Mouse (Mus musculus) T-cell, adult 66 days (primary cell): ENCODE measurements around the gene Glipr1. TPM values are rescaled to one million over a fixed set of nuclear protein-coding genes. Genes with fewer than 3 reads are reported as not detected.

Source experiments
- total RNA-seq, 2 experiments: library from RNA; stranded (reverse); gene quantifications; 3 replicates in 1 of 2; 4 replicates in 1 of 2; pipeline ENCODE4 v1.2.4; 2023

Glipr1 gene
- 10 to 100 TPM; 49.3 to 64.4 TPM for total RNA-seq

DNA sequence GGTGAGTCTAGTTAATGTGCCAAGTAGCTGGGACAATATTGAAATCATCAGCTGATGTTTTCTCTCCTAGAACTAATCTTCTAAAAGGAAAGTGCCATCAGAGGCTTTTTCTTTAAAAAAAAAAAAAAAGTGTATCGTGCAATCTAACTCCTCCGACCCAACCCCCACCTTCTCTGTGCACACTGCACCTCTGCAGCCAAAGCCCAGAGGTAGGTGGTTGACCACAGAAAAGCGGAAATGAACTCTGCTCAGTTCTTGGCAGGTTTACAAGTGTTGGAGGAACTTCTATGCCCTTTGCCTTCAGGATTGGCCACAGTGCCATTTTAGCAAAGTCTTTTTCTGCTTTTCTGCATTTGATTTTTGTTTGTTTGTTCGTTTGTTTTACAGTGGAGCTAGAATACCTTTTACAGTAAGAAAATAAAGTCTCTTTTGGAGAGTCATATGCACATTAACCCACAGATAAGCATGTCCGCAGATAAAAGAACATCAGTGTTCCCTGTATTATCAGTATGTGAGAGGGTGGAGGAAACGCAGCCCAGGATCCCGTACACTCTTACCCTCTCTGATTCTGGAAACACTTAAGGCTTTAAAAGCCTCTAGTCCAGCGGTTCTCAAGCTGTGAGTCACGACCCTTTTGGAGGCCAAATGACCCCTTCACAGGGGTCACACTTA is at the start of gene Glipr1:
Gene Glipr1 (minus strand): TSS at position 88 of the 672 bp plus-strand sequence.

DNA sequence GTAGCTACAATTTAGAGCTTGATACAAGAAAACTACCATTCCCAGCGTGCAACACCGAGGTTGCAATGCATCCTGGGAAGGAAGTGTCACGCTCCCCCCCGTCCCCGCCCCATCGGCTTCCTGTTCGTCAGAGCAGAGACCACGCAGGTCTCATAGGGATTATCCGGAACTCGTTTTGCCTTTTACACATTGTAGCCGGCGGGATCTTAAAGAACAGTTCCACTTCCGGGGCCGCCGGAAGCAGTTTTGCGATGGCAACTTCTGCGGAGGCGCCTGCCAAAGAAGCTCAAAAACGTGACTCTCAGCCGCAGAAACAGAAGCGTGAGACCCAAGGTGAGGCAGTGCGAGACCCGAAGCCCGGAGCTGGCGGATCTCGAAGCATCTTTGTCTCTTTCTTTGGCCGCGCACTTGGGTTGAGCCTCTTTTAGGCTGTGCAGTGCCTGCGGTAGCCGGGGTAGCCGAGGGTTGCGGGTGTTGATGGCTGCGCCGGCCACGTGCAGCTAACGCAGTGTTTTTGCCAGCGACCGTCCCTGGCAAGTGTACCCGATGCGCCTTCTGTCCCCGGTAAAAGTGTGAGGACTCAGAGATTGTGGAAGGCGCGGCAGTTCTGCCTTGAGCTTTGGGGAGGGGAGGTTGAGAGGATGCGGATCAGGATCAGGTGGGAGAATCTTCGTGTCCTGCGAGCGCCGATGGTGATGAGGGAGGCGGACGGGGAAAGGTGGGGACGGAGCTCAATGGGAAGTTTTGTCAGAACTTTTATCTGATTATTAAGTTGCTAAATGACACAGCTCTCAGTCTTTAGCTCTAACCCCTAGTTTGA is 29.7 kb downstream of the Glipr1 start, which contains the start of gene Krr1:
Gene Krr1 (plus strand): TSS at position 123 of the 820 bp plus-strand sequence.

Other genes starting within 250 kb of the Glipr1 start
- 10 to 100 TPM; 53.0 to 57.1 TPM for gene Krr1, start 30.0 kb downstream of the Glipr1 start, total RNA-seq
- not detected for gene Glipr1l1, start 57.6 kb upstream of the Glipr1 start, total RNA-seq
- not detected for gene Glipr1l2, start 80.7 kb upstream of the Glipr1 start, total RNA-seq
- not detected for gene Glipr1l3, start 157.7 kb upstream of the Glipr1 start, total RNA-seq
- not detected for gene Caps2, start 161.0 kb upstream of the Glipr1 start, total RNA-seq